Mouse (Mus musculus) telencephalon, adult 2 months (tissue): Measurements from ENCODE around the gene Neurl3.

Experiments used
- DNase-seq: peaks from one replicate; pipeline ENCODE4 v3.0.0-alpha.2; 2011; ENCODE audit warnings: low read depth, low spot score

The Neurl3 gene

GRCm38 (mm10) chr1:36298107-36298506 is 23.6 kb upstream of the Neurl3 start:
- no peak for DNase-seq

DNA sequence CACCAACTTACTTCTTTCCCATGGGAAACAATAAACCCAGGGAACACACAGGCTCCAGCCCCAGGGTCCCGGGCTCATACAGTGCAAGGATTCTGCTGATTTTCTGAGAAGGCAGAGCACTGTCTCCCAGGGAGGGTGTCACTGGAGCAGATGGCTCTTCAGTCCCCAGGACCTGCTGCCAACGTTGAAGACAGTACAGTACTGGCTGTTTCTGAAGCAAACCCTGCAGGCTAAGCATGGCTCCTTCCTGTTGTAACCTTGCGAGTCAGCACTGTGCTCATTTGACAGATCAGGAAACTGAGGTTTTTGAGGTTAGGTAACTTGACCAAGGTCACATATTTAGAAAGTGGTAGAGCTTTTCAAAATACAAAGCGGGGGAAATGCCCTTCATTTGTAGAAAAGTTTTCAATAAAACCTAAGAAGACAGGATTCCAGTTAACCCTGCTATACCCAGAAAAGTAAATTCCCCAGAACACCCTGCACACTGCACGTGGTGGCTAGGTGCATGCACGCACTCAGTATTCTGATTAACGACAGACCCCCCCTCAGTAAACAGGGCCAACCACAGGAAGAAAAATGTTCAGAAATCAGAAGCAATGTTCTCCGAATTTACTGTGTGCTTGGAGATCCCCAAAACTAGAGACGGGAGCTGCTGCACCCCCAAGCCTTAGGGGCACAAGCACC is 22.1 kb upstream of the Neurl3 start:
- DNase-seq = no peak

GRCm38 (mm10) chr1:36294402-36294801 is 19.9 kb upstream of the Neurl3 start:
- DNase-seq = no peak

DNA sequence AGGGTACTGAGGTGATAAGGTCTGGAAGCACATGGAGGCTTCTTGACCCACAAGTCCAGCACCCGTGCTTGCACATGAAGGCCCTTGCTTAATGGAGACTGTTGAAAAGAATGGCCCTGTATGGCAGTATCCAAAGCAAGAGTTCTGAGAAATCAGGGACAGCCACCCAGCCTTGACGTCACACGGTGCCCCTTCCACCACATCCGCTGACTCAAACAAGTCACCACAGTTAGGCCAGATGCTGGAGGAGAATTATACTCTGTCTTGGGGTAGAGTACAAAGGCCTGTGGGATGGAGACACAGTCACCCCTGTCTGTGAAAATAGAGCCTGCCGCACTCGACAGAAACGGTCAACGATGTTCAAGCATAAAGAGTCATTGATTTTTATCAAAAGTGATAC is 19.0 kb upstream of the Neurl3 start:
- DNase-seq = no peak

GRCm38 (mm10) chr1:36281849-36282248 is 7.4 kb upstream of the Neurl3 start:
- no peak for DNase-seq

GRCm38 (mm10) chr1:36280938-36281337 is 6.5 kb upstream of the Neurl3 start:
- DNase-seq = no peak

DNA sequence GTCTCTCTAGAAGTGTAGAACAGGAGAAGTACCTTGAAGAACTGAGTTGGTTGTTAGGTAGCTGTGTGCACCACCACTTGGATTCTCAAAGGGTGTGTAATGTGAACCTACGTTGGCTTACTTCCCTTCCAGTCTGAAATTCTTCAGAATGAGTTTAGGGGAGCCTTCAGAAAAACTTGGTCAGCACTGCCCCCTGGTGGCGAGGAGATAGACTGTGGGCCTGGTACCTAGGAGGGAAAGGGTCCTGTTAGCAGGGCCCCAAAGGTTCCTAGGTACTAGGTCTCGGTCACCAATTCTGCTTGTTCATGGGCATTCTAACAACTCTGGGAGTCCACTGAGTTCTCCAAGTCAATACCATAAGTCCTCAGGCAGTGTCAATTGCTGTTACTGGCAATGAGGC is 4.7 kb upstream of the Neurl3 start:
- DNase-seq = no peak

GRCm38 (mm10) chr1:36277267-36278060 is 3.0 kb upstream of the Neurl3 start:
- DNase-seq = no peak

DNA sequence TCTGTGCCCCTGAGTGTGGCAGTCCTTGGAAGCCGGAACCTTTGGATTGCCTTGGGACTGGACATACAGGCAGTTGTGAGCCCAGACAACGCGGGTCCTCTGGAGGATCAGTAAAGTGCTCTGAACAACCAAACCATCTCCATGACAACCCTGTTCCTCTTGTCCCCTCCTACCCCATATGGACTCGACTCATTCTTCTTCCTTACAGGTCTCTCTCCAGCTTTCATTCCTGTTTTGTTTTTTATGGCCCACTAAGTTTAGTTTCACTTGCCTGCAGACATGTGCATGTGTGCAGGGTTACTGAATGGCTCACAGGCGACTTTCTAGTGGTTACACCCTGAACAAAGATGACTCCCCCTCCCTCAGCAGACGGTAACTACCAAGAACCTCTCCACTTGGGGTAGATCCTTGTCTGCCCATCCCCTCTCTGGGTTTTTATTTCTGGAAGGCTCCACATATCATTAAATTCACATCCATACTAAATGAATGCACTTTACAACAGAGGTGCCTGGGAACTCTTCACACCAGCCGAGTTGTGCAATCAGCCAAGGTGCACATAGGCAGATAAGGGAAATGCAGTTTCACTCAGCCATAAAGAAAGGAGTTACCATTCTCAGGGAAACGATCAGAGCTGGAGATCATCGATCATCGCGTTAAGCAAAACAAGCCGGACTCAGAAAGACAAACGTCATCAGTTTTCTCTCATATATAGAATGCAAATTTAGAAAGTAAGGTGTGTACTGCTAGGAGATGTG is 1.3 kb upstream of the Neurl3 start:
- DNase-seq = no peak

GRCm38 (mm10) chr1:36273288-36273687 is 1.2 kb downstream of the Neurl3 start:
- DNase-seq = no peak

GRCm38 (mm10) chr1:36272546-36272945 is 1.9 kb downstream of the Neurl3 start:
- DNase-seq = no peak

- no peak for DNase-seq
Measured at GRCm38 (mm10) chr1:36271516-36272230, 2.8 kb downstream of the Neurl3 start.

DNA sequence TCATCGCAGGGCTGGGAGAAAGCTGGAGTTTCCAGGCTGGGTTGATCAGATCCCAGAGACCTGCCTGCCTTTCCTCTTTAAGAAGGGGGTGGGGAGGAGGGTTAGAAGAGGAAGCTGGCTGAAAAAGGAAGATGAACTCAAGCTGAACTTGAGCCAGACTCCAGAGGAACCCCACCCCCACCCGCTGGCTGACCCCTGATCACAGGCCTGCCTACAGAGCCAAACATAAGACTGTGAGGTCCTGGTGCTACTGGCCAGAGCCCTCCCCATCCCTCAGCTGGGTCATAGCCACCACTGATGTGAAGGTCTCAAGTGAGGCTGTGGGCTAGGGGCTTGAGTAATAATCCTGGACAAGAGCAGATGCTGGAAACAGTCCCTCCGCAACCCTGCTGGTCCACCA is 3.8 kb downstream of the Neurl3 start:
- DNase-seq = no peak

- DNase-seq = no peak
Measured at GRCm38 (mm10) chr1:36269121-36269795, 5.2 kb downstream of the Neurl3 start.

GRCm38 (mm10) chr1:36267595-36267994 is 6.9 kb downstream of the Neurl3 start:
- no peak for DNase-seq

GRCm38 (mm10) chr1:36266293-36266692 is 8.2 kb downstream of the Neurl3 start:
- DNase-seq = no peak

GRCm38 (mm10) chr1:36263833-36264488 is 10.5 kb downstream of the Neurl3 start:
- peak; percentile 32 for DNase-seq

DNA sequence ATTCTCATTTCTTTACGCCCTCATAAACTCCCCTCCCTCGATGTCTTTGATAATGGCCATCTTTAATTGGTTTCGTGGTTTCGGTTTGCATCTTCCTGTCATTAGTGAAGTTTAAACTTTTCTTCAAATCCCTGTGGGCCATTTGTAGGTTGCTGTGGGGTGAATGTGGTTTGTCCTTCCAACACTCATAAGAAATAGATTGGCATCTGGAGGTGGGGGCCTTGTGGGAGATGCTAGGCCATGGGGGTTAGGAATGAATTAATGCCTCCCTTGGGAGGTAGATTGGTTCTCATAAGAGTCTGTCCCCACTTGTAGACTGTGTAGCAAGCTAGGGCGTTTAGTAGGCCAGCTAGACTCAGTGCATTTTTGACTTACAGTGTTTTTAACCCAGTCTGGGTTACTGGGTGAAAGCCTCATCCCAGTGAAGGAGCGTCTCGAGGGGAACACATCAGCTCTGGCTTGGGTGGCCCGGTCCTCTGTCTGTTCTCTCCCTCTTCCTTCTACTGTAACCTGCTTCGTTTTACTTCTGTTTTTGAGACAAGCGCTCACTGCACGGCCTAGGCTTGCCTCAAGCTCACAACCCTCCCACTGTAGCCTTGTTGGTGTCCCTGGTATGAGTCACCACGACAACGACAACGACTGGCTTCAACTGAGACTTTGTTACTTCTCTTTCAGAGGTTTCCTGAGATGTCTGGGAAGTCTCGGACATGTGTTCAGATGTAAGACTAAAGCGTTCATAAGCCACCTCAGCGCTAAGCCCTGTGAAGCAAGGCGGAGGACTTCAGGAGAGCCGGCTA is 12.6 kb downstream of the Neurl3 start:
- peak; percentile 41 for DNase-seq

DNA sequence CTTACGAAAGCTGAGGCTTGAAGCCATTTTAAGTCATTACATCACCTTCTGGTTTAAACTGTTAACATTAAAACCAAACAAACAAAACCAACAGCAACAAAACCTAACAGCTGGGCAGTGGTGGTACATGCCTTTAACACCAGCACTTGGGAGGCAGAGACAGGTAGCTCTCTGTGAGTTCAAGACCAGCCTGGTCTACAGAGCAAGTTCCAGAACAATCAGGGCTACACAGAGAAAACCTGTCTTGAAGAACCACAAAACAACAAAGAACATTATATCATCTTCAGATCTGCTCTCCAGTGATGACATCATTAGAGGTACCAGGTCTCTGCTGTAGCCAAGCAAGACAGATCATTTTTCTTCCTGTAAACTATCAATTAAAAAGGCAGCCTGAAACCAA is 14.1 kb downstream of the Neurl3 start:
- no peak for DNase-seq

DNA sequence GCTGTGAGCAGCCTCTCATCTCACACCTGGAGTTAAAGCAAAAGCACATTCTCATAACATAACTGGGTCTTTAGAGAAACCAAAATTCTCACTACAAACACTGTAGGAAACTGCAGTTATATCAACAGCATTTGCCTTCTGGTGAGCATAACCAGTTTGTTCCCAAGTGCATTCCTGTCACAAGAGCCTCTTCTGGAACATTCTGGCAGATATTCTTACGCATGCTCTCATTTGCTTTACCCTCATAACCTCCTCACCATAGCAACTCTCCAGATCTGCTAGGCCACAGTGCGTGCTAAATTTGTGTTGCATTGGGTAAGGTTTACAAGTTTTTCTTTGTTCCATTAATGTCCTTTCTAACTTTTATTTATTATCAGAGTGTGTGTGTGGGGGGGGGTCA is 15.2 kb downstream of the Neurl3 start:
- no peak for DNase-seq
